In the genomic region with DNA sequence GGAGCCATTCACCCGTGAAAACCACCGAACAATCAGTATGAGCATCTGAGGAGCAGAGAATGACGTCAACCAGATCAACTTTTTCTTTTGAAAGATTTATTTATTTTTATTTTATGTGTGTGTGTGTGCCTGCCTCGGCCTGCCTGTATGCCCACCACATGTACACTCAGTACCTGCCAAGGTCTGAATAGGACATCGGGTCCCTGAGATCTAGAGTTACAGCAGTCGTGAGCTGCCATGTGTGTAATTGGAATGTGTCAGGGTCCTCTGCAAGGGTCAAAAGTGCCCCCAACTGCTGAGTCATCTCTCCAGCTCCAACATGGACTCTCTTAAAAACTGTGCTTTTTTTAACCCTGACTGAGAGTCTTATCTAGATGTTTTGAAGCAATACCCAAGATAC, we compare ENCODE assay signal across 23 mouse cellular contexts.
"Had no signal": no experiment of that assay in that cellular context is flagged by ENCODE, and none has a peak within 500 bp of the region (broad histone marks: within the 10 kb centered on the region; RNA-seq: fewer than 3 reads in every experiment).

No protein-coding gene starts in this region.

- H3K4me3 ChIP-seq: heart, adult 2 months; heart, embryonic 13.5 days; heart, embryonic 15.5 days; hindbrain, embryonic 13.5 days; hindbrain, embryonic 15.5 days; limb, embryonic 13.5 days; limb, embryonic 15.5 days; liver, embryonic 12.5 days had no signal

- H3K9ac ChIP-seq: heart, embryonic 13.5 days; heart, embryonic 15.5 days; hindbrain, embryonic 13.5 days; hindbrain, embryonic 15.5 days; limb, embryonic 13.5 days; limb, embryonic 15.5 days; liver, embryonic 12.5 days; liver, embryonic 14.5 days had no signal

- H3K4me2 ChIP-seq: heart, embryonic 11.5 days; heart, embryonic 13.5 days; heart, embryonic 15.5 days; hindbrain, embryonic 13.5 days; hindbrain, embryonic 15.5 days; limb, embryonic 13.5 days; limb, embryonic 15.5 days; liver, embryonic 12.5 days had no signal

- H3K27me3 ChIP-seq: heart, embryonic 13.5 days; heart, embryonic 15.5 days; hindbrain, embryonic 13.5 days; hindbrain, embryonic 15.5 days; limb, embryonic 13.5 days; limb, embryonic 15.5 days; liver, embryonic 12.5 days had no signal

- H3K36me3 ChIP-seq: heart, embryonic 13.5 days; heart, embryonic 15.5 days; hindbrain, embryonic 13.5 days; hindbrain, embryonic 15.5 days; limb, embryonic 13.5 days; limb, embryonic 15.5 days; liver, embryonic 12.5 days had no signal

- H3K27ac ChIP-seq: heart, adult 2 months; heart, embryonic 13.5 days; heart, embryonic 15.5 days; hindbrain, embryonic 13.5 days; hindbrain, embryonic 15.5 days; hindbrain, postnatal 0 days; limb, embryonic 13.5 days; limb, embryonic 15.5 days; liver, embryonic 12.5 days; liver, embryonic 14.5 days had no signal

- DNase-seq: gastrocnemius, postnatal 14 days; gastrocnemius, postnatal 36 days; heart, adult 11 months; heart, adult 2 months; heart, postnatal 14 days; heart, postnatal 36 days; kidney, adult 18-20 months; kidney, postnatal 10 days; kidney, postnatal 25 days; layer of hippocampus, adult 9-11 months; layer of hippocampus, postnatal 36 days; left cerebral cortex, postnatal 4 days had no signal

- H3K9me3 ChIP-seq: heart, embryonic 13.5 days; heart, embryonic 15.5 days; hindbrain, embryonic 13.5 days; hindbrain, embryonic 15.5 days; limb, embryonic 13.5 days; limb, embryonic 15.5 days; liver, embryonic 12.5 days had no signal

- H3K4me1 ChIP-seq: heart, embryonic 13.5 days; heart, embryonic 15.5 days; hindbrain, embryonic 13.5 days; hindbrain, embryonic 15.5 days; limb, embryonic 13.5 days; limb, embryonic 15.5 days; liver, embryonic 12.5 days had no signal

- ATAC-seq: hindbrain, postnatal 0 days; intestine, embryonic 16.5 days; liver, embryonic 12.5 days had no signal
